Mouse (Mus musculus) heart, adult 8-10 months (tissue): ENCODE measurements at regions not wholly inside any gene's neighbourhood (a gene's known extent, or its start where the extent isn't known, plus 50 kb on each side); places are given as distances from the start of the nearest gene placed in this dataset.

Experiments
- DNase-seq: peaks from one replicate; pipeline ENCODE4 v3.0.0; 2022; ENCODE audit warnings: low spot score

- no peak for DNase-seq
Measured at GRCm38 (mm10) chr4:127756238-127756637, 214.5 kb downstream of the CK137956 start.

GRCm38 (mm10) chr4:127750781-127751180 is 220.0 kb downstream of the CK137956 start:
- DNase-seq = no peak

GRCm38 (mm10) chr4:127747876-127748275 is 222.9 kb downstream of the CK137956 start:
- no peak for DNase-seq

GRCm38 (mm10) chr4:127736781-127737180 is 234.0 kb downstream of the CK137956 start:
- DNase-seq = no peak

- no peak for DNase-seq
Measured at GRCm38 (mm10) chr4:127736151-127736550, 234.6 kb downstream of the CK137956 start.

GRCm38 (mm10) chr4:127734641-127735040 is 236.1 kb downstream of the CK137956 start:
- DNase-seq = no peak

- DNase-seq = no peak
Measured at GRCm38 (mm10) chr4:127718661-127719060, 252.1 kb downstream of the CK137956 start.

- DNase-seq = no peak
Measured at GRCm38 (mm10) chr4:127712274-127712673, 258.5 kb downstream of the CK137956 start.

- DNase-seq = no peak
Measured at GRCm38 (mm10) chr4:127710816-127711215, 259.9 kb downstream of the CK137956 start.

- no peak for DNase-seq
Measured at GRCm38 (mm10) chr4:127709746-127710145, 261.0 kb downstream of the CK137956 start.

- DNase-seq = no peak
Measured at GRCm38 (mm10) chr4:127708186-127708585, 262.6 kb downstream of the CK137956 start.

GRCm38 (mm10) chr4:127707126-127707525 is 263.6 kb downstream of the CK137956 start:
- DNase-seq = no peak

- DNase-seq = no peak
Measured at GRCm38 (mm10) chr4:127701651-127702050, 269.1 kb downstream of the CK137956 start.

- no peak for DNase-seq
Measured at GRCm38 (mm10) chr4:127689986-127690385, 280.8 kb downstream of the CK137956 start.

GRCm38 (mm10) chr4:127685021-127685420 is 285.7 kb downstream of the CK137956 start:
- no peak for DNase-seq

GRCm38 (mm10) chr4:127679391-127679790 is 291.4 kb downstream of the CK137956 start:
- no peak for DNase-seq

GRCm38 (mm10) chr4:127678437-127678836 is 292.3 kb downstream of the CK137956 start:
- DNase-seq = no peak

GRCm38 (mm10) chr4:127675745-127676315 is 294.9 kb downstream of the CK137956 start:
- DNase-seq = no peak

GRCm38 (mm10) chr4:127659950-127660349 is 302.0 kb upstream of the Gjb5 start:
- no peak for DNase-seq

GRCm38 (mm10) chr4:127651601-127652000 is 293.6 kb upstream of the Gjb5 start:
- no peak for DNase-seq

- DNase-seq = no peak
Measured at GRCm38 (mm10) chr4:127648011-127648410, 290.0 kb upstream of the Gjb5 start.

- no peak for DNase-seq
Measured at GRCm38 (mm10) chr4:127647189-127647588, 289.2 kb upstream of the Gjb5 start.

GRCm38 (mm10) chr4:127640251-127641085 is 282.5 kb upstream of the Gjb5 start:
- no peak for DNase-seq
